Mouse (Mus musculus): ENCODE measurements around the gene Pitx3. TPM values are rescaled to one million over a fixed set of nuclear protein-coding genes. Genes with fewer than 3 reads are reported as not detected.
"Not testable (repeated sequence)": the region's sequence is repeated elsewhere in the genome, so short reads cannot be mapped to it uniquely, and the experiment has no call there.

Pitx3 gene
- polyA plus RNA-seq, 1 experiment from 2014 or later: 0.25 TPM

DNA sequence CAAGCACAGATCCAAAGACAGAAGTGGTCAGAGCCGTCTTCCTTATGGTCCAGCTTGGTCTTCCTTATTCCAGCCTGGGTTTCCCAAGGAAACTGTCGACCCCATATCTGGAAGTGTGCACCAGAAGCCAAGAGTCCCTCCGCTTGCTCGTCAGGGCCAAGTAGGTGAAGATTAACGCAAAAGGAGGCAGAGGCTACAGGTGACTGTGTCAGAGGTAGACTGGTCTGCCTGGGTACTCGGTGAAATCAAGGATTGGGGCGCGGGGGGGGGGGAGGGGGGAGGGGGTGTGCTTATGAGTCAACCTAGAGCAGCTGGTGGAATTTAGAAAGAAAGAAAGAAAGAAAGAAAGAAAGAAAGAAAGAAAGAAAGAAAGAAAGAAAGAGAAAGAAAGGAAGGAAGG, 16.8 kb downstream of the Pitx3 start:
- WGBS (ENCODE audit: insufficient replicate concordance): 14% methylated on average over 8 of the region's 8 CpGs
- Histone ChIP-seq H3K27ac (no peak overlapping the region), H3K4me3 (replicated peaks) (peak overlapping the region; percentile 27), H3K36me3 (no peaks in the 10 kb centered on the region), H3K9ac (no peak overlapping the region), H3K4me2 (peak overlapping the region; percentile 57), H3K9me3 (replicated peaks) (no peaks in the 10 kb centered on the region), H3K4me1 (replicated peaks) (peaks cover 17% of the 10 kb centered on the region), H3K27me3 (peaks cover 74% of the 10 kb centered on the region)
- DNase-seq (no peak), ATAC-seq (ENCODE audit: low read depth) (no peak)

DNA sequence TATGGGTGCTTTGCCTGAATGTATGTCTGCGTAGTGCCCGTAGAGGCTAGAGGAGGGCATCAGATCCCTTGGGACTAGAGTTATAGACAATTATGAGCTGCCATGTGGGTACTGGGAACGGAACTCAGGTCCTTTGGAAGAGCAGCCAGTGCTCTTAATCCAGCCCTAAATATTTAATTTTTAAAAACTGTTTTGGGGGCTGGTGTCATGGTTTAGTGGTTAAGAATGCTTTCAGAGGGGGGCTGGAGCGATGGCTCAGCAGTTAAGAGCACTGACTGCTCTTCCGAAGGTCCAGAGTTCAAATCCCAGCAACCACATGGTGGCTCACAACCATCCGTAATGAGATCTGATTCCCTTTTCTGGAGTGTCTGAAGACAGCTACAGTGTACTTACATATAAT, 18.4 kb downstream of the Pitx3 start:
- H3K27ac ChIP-seq; H3K4me3 ChIP-seq (replicated peaks); H3K4me1 ChIP-seq (replicated peaks); DNase-seq; H3K36me3 ChIP-seq; H3K9ac ChIP-seq; ATAC-seq (ENCODE audit: low read depth); H3K4me2 ChIP-seq; H3K9me3 ChIP-seq (replicated peaks): not testable (repeated sequence)
- 57% methylated on average over 6 of the region's 6 CpGs for WGBS (ENCODE audit: insufficient replicate concordance)
- H3K27me3 ChIP-seq: peaks cover 58% of the 10 kb centered on the region

- DNase-seq: no peak
- H3K4me1 ChIP-seq (replicated peaks): no peaks in the 10 kb centered on the region
- H3K27ac ChIP-seq: no peak overlapping the region
- ATAC-seq (ENCODE audit: low read depth): no peak
- H3K4me3 ChIP-seq (replicated peaks): no peak overlapping the region
- WGBS (ENCODE audit: insufficient replicate concordance): 71% methylated on average over 4 of the region's 4 CpGs
- H3K36me3 ChIP-seq: no peaks in the 10 kb centered on the region
- H3K9me3 ChIP-seq (replicated peaks): no peaks in the 10 kb centered on the region
- peaks cover 24% of the 10 kb centered on the region for H3K27me3 ChIP-seq
- H3K9ac ChIP-seq: no peak overlapping the region
- no peak overlapping the region for H3K4me2 ChIP-seq
These were observed 21.8 kb downstream of the Pitx3 start for GRCm38 (mm10) chr19:46126301-46126700.

GRCm38 (mm10) chr19:46124651-46125050, 23.5 kb downstream of the Pitx3 start:
- H3K4me3 ChIP-seq (replicated peaks): no peak overlapping the region
- DNase-seq (no peak), ATAC-seq (ENCODE audit: low read depth) (no peak)
- peaks cover 11% of the 10 kb centered on the region for H3K27me3 ChIP-seq
- no peak overlapping the region for H3K9ac ChIP-seq
- H3K4me1 ChIP-seq (replicated peaks): peaks cover 3% of the 10 kb centered on the region
- no peak overlapping the region for H3K27ac ChIP-seq
- H3K9me3 ChIP-seq (replicated peaks): no peaks in the 10 kb centered on the region
- H3K4me2 ChIP-seq: no peak overlapping the region
- no peaks in the 10 kb centered on the region for H3K36me3 ChIP-seq

DNA sequence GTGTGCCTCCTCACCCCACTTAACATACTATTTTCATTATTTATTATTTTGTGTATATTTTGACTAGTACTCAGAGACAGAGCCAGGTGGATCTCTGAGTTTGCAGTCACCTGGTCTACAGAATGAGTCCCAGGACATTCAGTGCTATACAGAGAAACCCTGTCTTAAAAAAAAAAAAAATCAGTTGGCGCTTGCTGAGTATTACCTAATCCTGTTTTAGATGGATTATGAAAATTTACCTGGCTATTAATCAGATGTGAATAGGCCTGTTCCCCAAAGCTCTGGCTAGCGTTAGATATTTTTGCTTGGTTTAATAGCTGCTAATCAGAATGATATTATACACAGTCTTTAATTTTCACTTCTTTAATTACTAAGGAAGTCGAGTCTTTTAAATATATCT, 24.2 kb downstream of the Pitx3 start:
- H3K36me3 ChIP-seq: no peaks in the 10 kb centered on the region
- ATAC-seq (ENCODE audit: low read depth): no peak
- H3K9ac ChIP-seq: no peak overlapping the region
- peaks cover 11% of the 10 kb centered on the region for H3K4me1 ChIP-seq (replicated peaks)
- no peak overlapping the region for H3K27ac ChIP-seq
- peaks cover 11% of the 10 kb centered on the region for H3K27me3 ChIP-seq
- no peak overlapping the region for H3K4me3 ChIP-seq (replicated peaks)
- no peaks in the 10 kb centered on the region for H3K9me3 ChIP-seq (replicated peaks)
- DNase-seq: no peak
- no peak overlapping the region for H3K4me2 ChIP-seq
- 70% methylated on average over 3 of the region's 3 CpGs for WGBS (ENCODE audit: insufficient replicate concordance)

GRCm38 (mm10) chr19:46120872-46121271, 27.3 kb downstream of the Pitx3 start:
- Histone ChIP-seq H3K27ac (no peak overlapping the region), H3K4me3 (replicated peaks) (no peak overlapping the region), H3K9ac (no peak overlapping the region), H3K4me2 (no peak overlapping the region), H3K36me3 (no peaks in the 10 kb centered on the region), H3K4me1 (replicated peaks) (peaks cover 11% of the 10 kb centered on the region), H3K9me3 (replicated peaks) (no peaks in the 10 kb centered on the region), H3K27me3 (no peaks in the 10 kb centered on the region)
- DNase-seq (no peak), ATAC-seq (ENCODE audit: low read depth) (no peak)
- 64% methylated on average over 6 of the region's 6 CpGs for WGBS (ENCODE audit: insufficient replicate concordance)

DNA sequence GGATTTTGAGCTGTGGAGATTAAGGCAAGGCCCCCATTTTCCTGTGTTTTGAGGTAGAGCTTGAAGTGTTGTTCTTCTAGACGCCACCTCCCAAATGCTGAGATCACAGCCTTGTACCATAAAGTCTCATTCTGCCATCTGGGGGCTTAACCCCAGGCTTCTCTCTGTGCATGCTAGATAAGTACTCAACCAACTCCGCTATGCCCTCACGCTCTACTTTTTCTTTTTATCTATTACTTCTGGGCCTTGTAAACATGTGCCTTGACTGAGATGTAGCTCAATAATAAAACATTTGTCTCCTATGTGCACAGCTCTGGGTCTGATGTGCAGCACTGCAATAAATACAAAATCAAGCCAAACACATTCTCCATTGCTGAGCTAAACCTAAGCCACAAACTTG, 28.7 kb downstream of the Pitx3 start:
- no peaks in the 10 kb centered on the region for H3K9me3 ChIP-seq (replicated peaks)
- H3K9ac ChIP-seq: no peak overlapping the region
- peak; percentile 89 for ATAC-seq (ENCODE audit: low read depth)
- no peaks in the 10 kb centered on the region for H3K36me3 ChIP-seq
- no peaks in the 10 kb centered on the region for H3K27me3 ChIP-seq
- peak; percentile 8 for DNase-seq
- no peak overlapping the region for H3K4me3 ChIP-seq (replicated peaks)
- H3K4me1 ChIP-seq (replicated peaks): peaks cover 11% of the 10 kb centered on the region
- H3K4me2 ChIP-seq: no peak overlapping the region
- WGBS (ENCODE audit: insufficient replicate concordance): 23% methylated on average over 3 of the region's 3 CpGs
- H3K27ac ChIP-seq: no peak overlapping the region

DNA sequence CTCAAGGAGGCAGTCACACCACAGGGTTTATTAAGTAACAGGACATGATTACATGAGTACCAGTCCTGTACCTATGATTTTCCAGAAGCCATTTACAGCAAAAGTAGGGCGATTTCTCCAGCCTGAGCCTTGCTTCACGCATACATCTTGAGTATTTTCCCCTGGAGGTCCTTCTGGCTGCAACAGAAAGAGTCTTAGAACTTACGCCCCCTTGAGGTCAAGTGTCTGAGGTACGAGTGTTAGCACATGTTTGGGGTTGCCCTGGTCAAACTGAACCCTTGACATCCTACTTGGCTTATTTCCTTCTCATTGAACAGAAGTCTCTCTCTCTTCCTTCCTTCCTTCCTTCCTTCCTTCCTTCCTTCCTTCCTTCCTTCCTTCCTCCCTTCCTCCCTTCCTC, 33.5 kb downstream of the Pitx3 start:
- DNase-seq (no peak), ATAC-seq (ENCODE audit: low read depth) (no peak)
- Histone ChIP-seq H3K27ac (no peak overlapping the region), H3K9ac (no peak overlapping the region), H3K36me3 (no peaks in the 10 kb centered on the region), H3K4me3 (replicated peaks) (no peak overlapping the region), H3K27me3 (no peaks in the 10 kb centered on the region), H3K4me2 (no peak overlapping the region), H3K9me3 (replicated peaks) (no peaks in the 10 kb centered on the region), H3K4me1 (replicated peaks) (peaks cover 10% of the 10 kb centered on the region)
- WGBS (ENCODE audit: insufficient replicate concordance): 49% methylated on average over 4 of the region's 4 CpGs

GRCm38 (mm10) chr19:46110781-46111180, 37.3 kb downstream of the Pitx3 start:
- 67% methylated on average over 5 of the region's 5 CpGs for WGBS (ENCODE audit: insufficient replicate concordance)
- DNase-seq: no peak

DNA sequence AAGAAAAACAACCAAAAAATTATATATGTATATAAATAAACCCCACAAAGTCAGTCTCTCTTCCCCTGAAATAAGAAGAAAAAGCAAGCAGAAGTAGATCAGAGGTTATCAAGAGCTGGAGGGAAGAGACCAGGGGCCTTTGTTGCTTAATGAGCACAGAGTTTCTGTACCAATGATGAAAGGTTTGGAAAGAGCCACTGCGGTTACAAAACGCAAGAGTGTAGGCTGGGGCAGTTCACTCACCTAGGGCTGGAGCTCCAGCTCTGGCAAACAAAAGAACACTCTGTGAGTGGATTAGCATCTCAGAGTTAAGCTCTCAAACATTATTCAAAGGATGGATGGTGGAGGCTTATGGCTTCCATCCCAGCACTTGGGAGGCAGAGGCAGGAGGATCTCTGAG, 37.9 kb downstream of the Pitx3 start:
- H3K27ac ChIP-seq: no peak overlapping the region
- H3K4me3 ChIP-seq (replicated peaks): no peak overlapping the region
- no peaks in the 10 kb centered on the region for H3K36me3 ChIP-seq
- ATAC-seq (ENCODE audit: low read depth) (no peak), DNase-seq (no peak)
- no peak overlapping the region for H3K4me2 ChIP-seq
- no peaks in the 10 kb centered on the region for H3K9me3 ChIP-seq (replicated peaks)
- WGBS (ENCODE audit: insufficient replicate concordance): 71% methylated on average over 2 of the region's 2 CpGs
- H3K27me3 ChIP-seq: no peaks in the 10 kb centered on the region
- H3K4me1 ChIP-seq (replicated peaks): 0 out of 2 replicates have a peak, but pooled peaks cover 3% of the 10 kb centered on the region
- no peak overlapping the region for H3K9ac ChIP-seq

More at GRCm38 (mm10) chr19:46110781-46111180, 37.3 kb downstream of the Pitx3 start:
- no peak for ATAC-seq (ENCODE audit: low read depth)
- Histone ChIP-seq H3K4me1 (replicated peaks) (0 out of 2 replicates have a peak, but pooled peaks cover 3% of the 10 kb centered on the region), H3K4me3 (replicated peaks) (no peak overlapping the region), H3K36me3 (no peaks in the 10 kb centered on the region), H3K27me3 (no peaks in the 10 kb centered on the region), H3K27ac (no peak overlapping the region), H3K4me2 (no peak overlapping the region), H3K9me3 (replicated peaks) (no peaks in the 10 kb centered on the region), H3K9ac (no peak overlapping the region)

DNA sequence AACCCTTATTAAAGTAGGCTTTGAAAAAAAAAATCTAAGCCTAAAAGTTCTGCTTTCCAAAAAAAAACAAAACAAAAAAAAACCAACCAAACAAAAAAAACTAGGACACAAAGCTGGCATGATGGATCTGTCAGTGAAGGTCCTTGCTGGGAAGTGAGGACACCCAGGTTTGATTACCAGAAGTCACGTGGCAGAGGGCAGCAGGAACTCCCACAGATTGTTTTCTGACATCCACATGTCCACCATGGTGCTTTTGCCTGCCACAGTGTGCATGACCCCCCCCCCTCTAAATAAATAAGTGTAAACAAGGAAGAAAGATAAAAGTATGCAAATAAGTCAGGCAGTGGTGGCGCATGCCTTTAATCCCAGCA, 44.0 kb downstream of the Pitx3 start:
- Histone ChIP-seq H3K9me3 (replicated peaks) (no peaks in the 10 kb centered on the region), H3K27me3 (no peaks in the 10 kb centered on the region), H3K9ac (no peak overlapping the region), H3K36me3 (no peaks in the 10 kb centered on the region), H3K4me2 (no peak overlapping the region), H3K4me1 (replicated peaks) (no peaks in the 10 kb centered on the region), H3K4me3 (replicated peaks) (no peak overlapping the region), H3K27ac (no peak overlapping the region)
- WGBS (ENCODE audit: insufficient replicate concordance): 62% methylated on average over 2 of the region's 2 CpGs
- ATAC-seq (ENCODE audit: low read depth): no peak
- no peak for DNase-seq

GRCm38 (mm10) chr19:46103437-46104186, 44.5 kb downstream of the Pitx3 start:
- no peaks in the 10 kb centered on the region for H3K36me3 ChIP-seq
- 68% methylated on average over 6 of the region's 6 CpGs for WGBS (ENCODE audit: insufficient replicate concordance)
- H3K27ac ChIP-seq: no peak overlapping the region
- no peak overlapping the region for H3K4me3 ChIP-seq (replicated peaks)
- no peaks in the 10 kb centered on the region for H3K4me1 ChIP-seq (replicated peaks)
- ATAC-seq (ENCODE audit: low read depth) (no peak), DNase-seq (no peak)
- H3K4me2 ChIP-seq: no peak overlapping the region
- H3K9me3 ChIP-seq (replicated peaks): no peaks in the 10 kb centered on the region
- no peak overlapping the region for H3K9ac ChIP-seq
- no peaks in the 10 kb centered on the region for H3K27me3 ChIP-seq
